Mouse (Mus musculus) liver, embryonic 14.5 days (tissue): Measurements from ENCODE around the gene Adamts17. TPM values are rescaled to one million over a fixed set of nuclear protein-coding genes. Genes with fewer than 3 reads are reported as not detected.

Source experiments
- ATAC-seq: fragments of 200-750 bp; cut with Nextera tagmentation; 2 replicates; pipeline ENCODE4 v1.8.0; 2017; ENCODE audit warnings: moderate number of reproducible peaks, mild to moderate bottlenecking, moderate library complexity; ENCODE audit not compliant: insufficient read depth
- DNase-seq, 3 experiments: peaks; one replicate each; pipeline ENCODE4 v3.0.0-alpha.2; 2012 to 2013; ENCODE audit warnings: low read depth in 3 of 3, low spot score in 3 of 3
- H3K27ac ChIP-seq: fragments of 300-500 bp; sonication (generic); 2 replicates; pipeline ENCODE4 v1.5.1; 2014; ENCODE audit warnings: moderate library complexity, mild to moderate bottlenecking, control low read depth, inconsistent platforms
- H3K27me3 ChIP-seq: fragments of 300-500 bp; sonication (generic); 2 replicates; pipeline ENCODE4 v1.6.1; 2014; ENCODE audit warnings: mild to moderate bottlenecking, low read length, moderate library complexity; ENCODE audit not compliant: control insufficient read depth, insufficient read depth
- H3K36me3 ChIP-seq: fragments of 300-500 bp; sonication (generic); replicated peaks from 2 replicates; pipeline ENCODE4 v1.6.1; 2014; ENCODE audit warnings: low read depth; ENCODE audit not compliant: control insufficient read depth, insufficient read depth
- H3K4me1 ChIP-seq, 2 experiments: fragments of 200-500 bp in 1 of 2; fragments of 300-500 bp in 1 of 2; sonication (generic) in 1 of 2; replicated peaks; 2 replicates each; pipeline ENCODE4 v1.6.1; 2012 to 2014; ENCODE audit warnings: antibody characterized with exemption in 1 of 2, inconsistent platforms in 1 of 2, low read length in 1 of 2; ENCODE audit not compliant: control insufficient read depth in 2 of 2, insufficient read depth in 2 of 2
- H3K4me2 ChIP-seq: fragments of 300-500 bp; sonication (generic); 2 replicates; pipeline ENCODE4 v1.6.1; 2014; ENCODE audit warnings: low read depth, mild to moderate bottlenecking, control low read depth, moderate library complexity
- H3K4me3 ChIP-seq, 2 experiments: fragments of 200-500 bp in 1 of 2; fragments of 300-500 bp in 1 of 2; sonication (generic) in 1 of 2; 2 replicates each; pipeline ENCODE4 v1.5.1; 2012 to 2014; ENCODE audit warnings: low read depth in 2 of 2, low read length in 2 of 2, mild to moderate bottlenecking in 2 of 2, control low read depth in 1 of 2, inconsistent platforms in 1 of 2, moderate library complexity in 1 of 2; ENCODE audit not compliant: insufficient read depth in 1 of 2
- H3K9ac ChIP-seq: fragments of 300-500 bp; sonication (generic); replicated peaks from 2 replicates; pipeline ENCODE4 v1.6.1; 2014; ENCODE audit warnings: mild to moderate bottlenecking, control low read depth, moderate library complexity
- H3K9me3 ChIP-seq: fragments of 300-500 bp; sonication (generic); 2 replicates; pipeline ENCODE4 v1.6.1; 2016; ENCODE audit warnings: low read length, mixed read lengths; ENCODE audit not compliant: control insufficient read depth
- CTCF ChIP-seq: IDR thresholded peaks from 2 replicates; pipeline ENCODE4 v1.5.1; 2016; ENCODE audit warnings: antibody characterized with exemption, low read depth, control low read depth
- EP300 ChIP-seq: IDR thresholded peaks from 2 replicates; pipeline ENCODE4 v1.6.1; 2016; ENCODE audit warnings: antibody characterized with exemption, low read depth
- WGBS: fragments of 180-500 bp; shearing (Covaris S2); extraction: QIAGEN DNeasy Blood & Tissue Kit; methylation state at CpG from one replicate; pipeline ENCODE4 v1.1.7; 2014; ENCODE audit not compliant: insufficient replicate concordance; 5-methylcytosine and 5-hydroxymethylcytosine counted together
- polyA plus RNA-seq, 2 experiments: library from polyadenylated mRNA; depleted of rRNA in 1 of 2; stranded (reverse) in 1 of 2; unstranded in 1 of 2; fragments of >200 nt; fragmentation: Nextera tagmentation in 1 of 2; extraction: Ambion mirVana in 1 of 2; gene quantifications; 2 replicates each; pipeline versions ENCODE4 v1.2.1 to v1.2.3; 2012 to 2014

Gene Adamts17
- polyA plus RNA-seq, 2 experiments: 0.15 TPM; not detected in 1

DNA sequence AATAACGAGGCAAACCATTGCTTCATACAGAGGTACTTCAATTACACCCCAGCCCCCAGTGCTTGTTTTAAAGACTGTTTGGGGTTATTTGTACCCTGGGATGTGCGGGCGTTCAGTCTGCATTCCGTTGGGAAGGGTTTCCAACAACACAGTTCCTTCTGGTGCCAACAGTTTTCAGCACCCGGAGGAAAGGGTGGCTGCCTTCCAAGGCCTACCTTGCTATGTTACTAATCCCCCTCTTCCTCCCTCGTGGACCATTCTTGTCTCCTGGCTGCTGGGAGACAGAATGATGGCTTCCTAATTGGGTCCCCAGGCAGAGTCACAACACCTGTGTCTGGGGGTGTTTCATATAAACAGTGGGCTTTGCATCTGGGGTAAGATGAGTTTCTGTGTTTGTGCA lies 94.5 kb downstream of the Adamts17 start:
- DNase-seq (no peak), ATAC-seq (no peak)
- Histone ChIP-seq H3K36me3 (no peaks in the 10 kb centered on the region), H3K27me3 (no peaks in the 10 kb centered on the region), H3K4me1 (no peaks in the 10 kb centered on the region), H3K4me3 (no peak overlapping the region), H3K4me2 (no peak overlapping the region), H3K9me3 (no peaks in the 10 kb centered on the region), H3K9ac (no peak overlapping the region), H3K27ac (no peak overlapping the region)
- TF ChIP-seq CTCF: no peak
- WGBS: 57% methylated on average over 6 of the region's 6 CpGs

DNA sequence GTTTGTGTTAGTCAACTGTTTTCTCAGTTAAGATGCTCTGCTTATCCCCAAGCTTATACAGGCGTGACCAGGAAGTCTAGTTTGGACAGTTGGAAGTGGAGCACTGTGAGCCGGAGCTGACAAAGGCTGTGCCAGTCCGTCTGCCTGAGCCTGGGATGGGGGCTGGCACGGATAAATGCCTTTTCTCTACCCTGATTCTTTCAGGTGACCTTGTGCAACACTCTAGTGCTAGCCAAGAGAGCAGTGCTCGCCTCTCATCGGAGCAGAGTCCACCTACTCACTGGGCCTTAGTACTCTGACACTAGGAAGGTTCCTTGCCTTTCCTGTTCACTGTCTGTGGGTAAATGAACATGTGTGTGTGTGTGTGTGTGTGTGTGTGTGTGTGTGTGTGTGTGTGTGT lies 95.5 kb downstream of the Adamts17 start:
- no peak for ATAC-seq
- H3K4me1 ChIP-seq: no peaks in the 10 kb centered on the region
- H3K27me3 ChIP-seq: no peaks in the 10 kb centered on the region
- no peak overlapping the region for H3K9ac ChIP-seq
- no peaks in the 10 kb centered on the region for H3K9me3 ChIP-seq
- no peak for TF ChIP-seq CTCF
- TF ChIP-seq EP300: no peak
- H3K4me3 ChIP-seq: no peak overlapping the region
- no peaks in the 10 kb centered on the region for H3K36me3 ChIP-seq
- H3K4me2 ChIP-seq: no peak overlapping the region
- DNase-seq: no peak
- 63% methylated on average over 6 of the region's 6 CpGs for WGBS
- no peak overlapping the region for H3K27ac ChIP-seq

DNA sequence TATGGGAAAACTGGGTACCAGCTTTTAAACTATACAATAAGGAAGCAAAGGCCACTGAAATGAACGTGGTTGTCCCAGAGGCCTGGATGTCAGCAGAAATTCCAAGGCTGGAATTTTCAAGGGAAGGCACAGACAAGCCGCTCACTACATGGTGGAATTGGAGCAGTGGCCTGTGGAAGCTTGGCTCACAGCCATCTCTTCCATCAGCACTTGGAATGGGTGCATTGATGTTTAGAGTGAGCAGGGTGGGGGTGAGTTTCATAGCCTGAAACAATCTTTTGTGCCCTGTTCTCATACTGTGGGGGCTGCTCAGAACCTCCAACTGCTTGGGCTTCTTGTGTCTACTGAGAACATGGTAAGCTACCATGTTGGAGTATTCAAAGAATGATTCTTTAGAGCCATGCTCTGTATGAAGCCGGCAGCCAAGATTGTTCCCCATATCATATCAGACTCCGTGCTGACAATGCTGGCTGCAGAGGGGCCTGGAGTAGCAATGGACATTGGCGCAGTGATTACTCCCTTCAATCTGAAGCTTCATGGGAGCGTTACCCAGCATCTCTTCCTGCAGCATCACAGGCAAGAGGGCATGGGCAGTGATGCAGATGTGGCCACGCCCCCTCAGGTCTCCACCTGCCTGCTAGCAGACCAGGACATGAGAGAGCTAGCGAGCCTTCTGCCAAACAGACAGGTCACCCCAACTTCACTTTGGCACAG lies 96.7 kb downstream of the Adamts17 start:
- Histone ChIP-seq H3K27ac (no peak overlapping the region), H3K4me2 (no peak overlapping the region), H3K4me1 (no peaks in the 10 kb centered on the region), H3K9me3 (no peaks in the 10 kb centered on the region), H3K9ac (no peak overlapping the region), H3K27me3 (no peaks in the 10 kb centered on the region), H3K36me3 (no peaks in the 10 kb centered on the region), H3K4me3 (no peak overlapping the region)
- TF ChIP-seq EP300: no peak
- TF ChIP-seq CTCF: no peak
- no peak for DNase-seq
- 57% methylated on average over 8 of the region's 8 CpGs for WGBS
- ATAC-seq: no peak

DNA sequence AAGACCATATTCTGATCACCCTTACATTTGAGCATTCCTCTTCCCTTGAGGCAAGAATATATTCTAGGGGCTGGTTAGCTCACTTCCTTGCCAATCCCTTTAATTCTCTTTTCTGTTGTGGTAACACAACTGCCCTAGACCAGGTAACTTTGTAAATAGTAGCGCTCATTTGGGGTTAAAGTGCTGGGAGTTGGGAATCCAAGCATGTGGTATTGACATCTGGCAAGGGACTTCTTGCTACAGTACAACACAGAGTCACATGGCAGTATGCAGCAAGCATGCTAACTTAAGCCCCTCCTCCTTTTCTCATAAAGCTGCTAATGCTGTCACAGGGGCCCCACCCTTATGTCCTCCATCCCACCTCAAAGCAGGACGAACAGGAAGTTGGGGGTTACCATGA lies 97.4 kb downstream of the Adamts17 start:
- Histone ChIP-seq H3K4me1 (no peaks in the 10 kb centered on the region), H3K9me3 (no peaks in the 10 kb centered on the region), H3K36me3 (no peaks in the 10 kb centered on the region), H3K27ac (no peak overlapping the region), H3K4me2 (no peak overlapping the region), H3K9ac (no peak overlapping the region), H3K4me3 (no peak overlapping the region), H3K27me3 (no peaks in the 10 kb centered on the region)
- WGBS: 43% methylated on average over 2 of the region's 2 CpGs
- DNase-seq (no peak), ATAC-seq (no peak)
- no peak for TF ChIP-seq EP300
- no peak for TF ChIP-seq CTCF

DNA sequence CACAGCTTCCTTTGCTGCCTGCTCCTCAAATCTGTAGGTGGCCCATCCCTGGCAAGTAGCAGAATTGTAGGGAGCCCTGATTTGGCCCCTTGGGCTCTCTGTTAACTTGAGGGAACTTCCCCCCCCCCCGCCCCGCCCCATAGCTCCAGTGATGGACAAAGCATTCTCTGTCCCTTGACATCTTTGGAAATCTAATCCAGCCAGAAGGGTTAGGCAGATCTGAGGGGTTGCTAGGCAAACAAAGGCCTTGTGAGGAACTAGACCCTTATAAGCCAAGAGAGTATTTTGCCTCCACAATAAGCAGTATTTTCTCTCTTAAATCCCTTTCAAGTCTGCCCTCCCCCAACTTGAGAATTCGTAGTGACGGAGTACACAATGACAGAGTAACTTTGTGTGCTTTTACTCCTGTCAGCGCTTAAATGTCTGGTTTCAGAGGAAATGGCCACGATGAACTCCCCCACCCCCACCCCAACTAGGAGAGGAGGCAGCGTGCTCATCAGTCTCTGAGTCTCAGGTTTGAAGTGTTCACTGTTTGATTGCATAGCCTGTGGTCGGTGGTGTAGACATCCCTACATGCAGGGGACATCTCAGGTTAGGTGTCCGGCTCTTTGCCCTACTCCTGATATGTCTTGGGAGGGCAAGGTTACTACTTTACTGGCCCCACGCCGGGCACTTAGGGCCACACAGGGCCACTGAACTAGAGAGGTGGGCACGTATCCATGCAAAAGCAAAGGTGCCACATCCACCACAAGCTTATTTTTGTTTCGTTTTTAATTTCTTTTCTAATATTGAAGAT lies 99.7 kb downstream of the Adamts17 start:
- H3K4me3 ChIP-seq: no peak overlapping the region
- H3K9me3 ChIP-seq: no peaks in the 10 kb centered on the region
- no peak for DNase-seq
- H3K4me1 ChIP-seq: no peaks in the 10 kb centered on the region
- TF ChIP-seq CTCF (no peak), EP300 (no peak)
- H3K9ac ChIP-seq: no peak overlapping the region
- no peak overlapping the region for H3K27ac ChIP-seq
- no peak overlapping the region for H3K4me2 ChIP-seq
- no peak for ATAC-seq
- no peaks in the 10 kb centered on the region for H3K36me3 ChIP-seq
- H3K27me3 ChIP-seq: no peaks in the 10 kb centered on the region
- 63% methylated on average over 13 of the region's 13 CpGs for WGBS
